Mouse (Mus musculus) embryonic facial prominence, embryonic 14.5 days (tissue): ENCODE measurements at regions not wholly inside any gene's neighbourhood (a gene's known extent, or its start where the extent isn't known, plus 50 kb on each side); places are given as distances from the start of the nearest gene placed in this dataset.

Experiments used
- ATAC-seq: fragments of 200-750 bp; cut with Nextera tagmentation; 2 replicates; pipeline ENCODE4 v1.8.0; 2017; ENCODE audit warnings: low read depth, moderate number of reproducible peaks, moderate TSS enrichment
- DNase-seq: peaks from one replicate; pipeline ENCODE4 v3.0.0-alpha.2; 2015; ENCODE audit warnings: low spot score
- H3K27ac ChIP-seq: fragments of 300-500 bp; sonication (generic); replicated peaks from 2 replicates; pipeline ENCODE4 v1.5.1; 2014; ENCODE audit warnings: low read depth, mild to moderate bottlenecking, low read length, moderate library complexity
- H3K27me3 ChIP-seq: fragments of 300-500 bp; sonication (generic); replicated peaks from 2 replicates; pipeline ENCODE4 v1.6.1; 2014; ENCODE audit warnings: low read length; ENCODE audit not compliant: control insufficient read depth, insufficient read depth
- H3K36me3 ChIP-seq: fragments of 300-500 bp; sonication (generic); 2 replicates; pipeline ENCODE4 v1.6.1; 2014; ENCODE audit warnings: low read length, mixed read lengths; ENCODE audit not compliant: control insufficient read depth, insufficient read depth
- H3K4me1 ChIP-seq: fragments of 300-500 bp; sonication (generic); 2 replicates; pipeline ENCODE4 v1.6.1; 2014; ENCODE audit warnings: antibody characterized with exemption, low read length; ENCODE audit not compliant: control insufficient read depth, insufficient read depth
- H3K4me2 ChIP-seq: fragments of 300-500 bp; sonication (generic); 2 replicates; pipeline ENCODE4 v1.6.1; 2014; ENCODE audit warnings: low read depth, mild to moderate bottlenecking, low read length, moderate library complexity, mixed read lengths
- H3K4me3 ChIP-seq: fragments of 300-500 bp; sonication (generic); 2 replicates; pipeline ENCODE4 v1.5.1; 2014; ENCODE audit warnings: low read depth, mild to moderate bottlenecking, low read length
- H3K9ac ChIP-seq: fragments of 300-500 bp; sonication (generic); 2 replicates; pipeline ENCODE4 v1.6.1; 2014; ENCODE audit warnings: low read depth, mild to moderate bottlenecking, low read length, moderate library complexity, mixed read lengths
- H3K9me3 ChIP-seq: fragments of 300-500 bp; sonication (generic); 2 replicates; pipeline ENCODE4 v1.6.1; 2016; ENCODE audit warnings: low read length; ENCODE audit not compliant: control insufficient read depth
- WGBS: fragments of 180-500 bp; shearing (Covaris S2); extraction: QIAGEN DNeasy Blood & Tissue Kit; methylation state at CpG from one replicate; pipeline ENCODE4 v1.1.7; 2014; 5-methylcytosine and 5-hydroxymethylcytosine counted together

- no peak overlapping the region for H3K4me2 ChIP-seq
- WGBS: 90% methylated on average over 4 of the region's 4 CpGs
- H3K9me3 ChIP-seq: no peaks in the 10 kb centered on the region
- DNase-seq (no peak), ATAC-seq (no peak)
- H3K36me3 ChIP-seq: no peaks in the 10 kb centered on the region
- H3K9ac ChIP-seq: no peak overlapping the region
- H3K4me1 ChIP-seq: peaks cover 20% of the 10 kb centered on the region
- no peak overlapping the region for H3K27ac ChIP-seq
- no peaks in the 10 kb centered on the region for H3K27me3 ChIP-seq
- H3K4me3 ChIP-seq: no peak overlapping the region
Observed at GRCm38 (mm10) chr14:46220483-46220882, 158.7 kb upstream of the Gm15217 start.

- Histone ChIP-seq H3K27me3 (no peaks in the 10 kb centered on the region), H3K4me2 (no peak overlapping the region), H3K4me3 (no peak overlapping the region), H3K9me3 (no peaks in the 10 kb centered on the region), H3K36me3 (no peaks in the 10 kb centered on the region), H3K27ac (no peak overlapping the region), H3K9ac (no peak overlapping the region), H3K4me1 (peaks cover 20% of the 10 kb centered on the region)
- DNase-seq: peak; percentile 89
- peak; percentile 67 for ATAC-seq
- 71% methylated on average over 4 of the region's 4 CpGs for WGBS
Observed at GRCm38 (mm10) chr14:46221897-46222669, 157.1 kb upstream of the Gm15217 start.

- no peak overlapping the region for H3K27ac ChIP-seq
- H3K36me3 ChIP-seq: no peaks in the 10 kb centered on the region
- DNase-seq (no peak), ATAC-seq (no peak)
- no peaks in the 10 kb centered on the region for H3K9me3 ChIP-seq
- no peak overlapping the region for H3K4me3 ChIP-seq
- no peak overlapping the region for H3K9ac ChIP-seq
- no peak overlapping the region for H3K4me2 ChIP-seq
- 65% methylated on average over 6 of the region's 6 CpGs for WGBS
- H3K27me3 ChIP-seq: no peaks in the 10 kb centered on the region
- peaks cover 20% of the 10 kb centered on the region for H3K4me1 ChIP-seq
Observed at GRCm38 (mm10) chr14:46223008-46223407, 156.2 kb upstream of the Gm15217 start.

- Histone ChIP-seq H3K9ac (no peak overlapping the region), H3K4me3 (no peak overlapping the region), H3K27ac (no peak overlapping the region), H3K4me2 (no peak overlapping the region), H3K9me3 (no peaks in the 10 kb centered on the region), H3K4me1 (peaks cover 20% of the 10 kb centered on the region), H3K27me3 (no peaks in the 10 kb centered on the region), H3K36me3 (no peaks in the 10 kb centered on the region)
- peak; percentile 50 for DNase-seq
- ATAC-seq: no peak
- 48% methylated on average over 4 of the region's 4 CpGs for WGBS
Observed at GRCm38 (mm10) chr14:46224421-46224950, 154.7 kb upstream of the Gm15217 start.

- peaks cover 20% of the 10 kb centered on the region for H3K4me1 ChIP-seq
- no peaks in the 10 kb centered on the region for H3K36me3 ChIP-seq
- ATAC-seq (peak; percentile 41; the same call in 1 of the 2 replicates), DNase-seq (peak; percentile 19)
- H3K9me3 ChIP-seq: no peaks in the 10 kb centered on the region
- H3K27me3 ChIP-seq: no peaks in the 10 kb centered on the region
- no peak overlapping the region for H3K4me3 ChIP-seq
- no peak overlapping the region for H3K4me2 ChIP-seq
- H3K9ac ChIP-seq: no peak overlapping the region
- 62% methylated on average over 6 of the region's 6 CpGs for WGBS
- H3K27ac ChIP-seq: no peak overlapping the region
Observed at GRCm38 (mm10) chr14:46225851-46226608, 153.2 kb upstream of the Gm15217 start.

GRCm38 (mm10) chr14:46234040-46234439, 145.2 kb upstream of the Gm15217 start:
- Histone ChIP-seq H3K4me1 (no peaks in the 10 kb centered on the region), H3K9me3 (no peaks in the 10 kb centered on the region), H3K27me3 (no peaks in the 10 kb centered on the region), H3K27ac (no peak overlapping the region), H3K4me2 (no peak overlapping the region), H3K9ac (no peak overlapping the region), H3K4me3 (no peak overlapping the region), H3K36me3 (no peaks in the 10 kb centered on the region)
- no peak for DNase-seq
- WGBS: 60% methylated on average over 3 of the region's 3 CpGs
- no peak for ATAC-seq

GRCm38 (mm10) chr14:46234835-46235234, 144.4 kb upstream of the Gm15217 start:
- H3K36me3 ChIP-seq: no peaks in the 10 kb centered on the region
- no peaks in the 10 kb centered on the region for H3K9me3 ChIP-seq
- ATAC-seq (no peak), DNase-seq (no peak)
- no peak overlapping the region for H3K9ac ChIP-seq
- no peaks in the 10 kb centered on the region for H3K27me3 ChIP-seq
- WGBS: 88% methylated on average over 8 of the region's 8 CpGs
- H3K4me2 ChIP-seq: no peak overlapping the region
- H3K4me1 ChIP-seq: no peaks in the 10 kb centered on the region
- no peak overlapping the region for H3K27ac ChIP-seq
- H3K4me3 ChIP-seq: no peak overlapping the region

- WGBS: 62% methylated on average over 15 of the region's 15 CpGs
- Histone ChIP-seq H3K4me3 (no peak overlapping the region), H3K4me1 (0 out of 2 replicates have a peak, but pooled peaks cover 3% of the 10 kb centered on the region), H3K27ac (0 out of 2 replicates have a peak overlapping the region, but pooled peaks have one; percentile 18), H3K27me3 (no peaks in the 10 kb centered on the region), H3K36me3 (no peaks in the 10 kb centered on the region), H3K9ac (no peak overlapping the region), H3K9me3 (no peaks in the 10 kb centered on the region), H3K4me2 (no peak overlapping the region)
- DNase-seq (peak; percentile 89), ATAC-seq (peak; percentile 65; the same call in 1 of the 2 replicates)
Observed at GRCm38 (mm10) chr14:46240046-46240800, 139.0 kb upstream of the Gm15217 start.
